Mouse (Mus musculus) neural tube, embryonic 15.5 days (tissue): Measurements from ENCODE around the gene Krtap31-1. TPM values are rescaled to one million over a fixed set of nuclear protein-coding genes. Genes with fewer than 3 reads are reported as not detected.
"Not testable (repeated sequence)": the region's sequence is repeated elsewhere in the genome, so short reads cannot be mapped to it uniquely, and the experiment has no call there.

Experiments used
- ATAC-seq: fragments of 200-750 bp; cut with Nextera tagmentation; 2 replicates; pipeline ENCODE4 v1.8.0; 2017; ENCODE audit warnings: mild to moderate bottlenecking, moderate TSS enrichment, moderate library complexity; ENCODE audit not compliant: low FRiP score
- H3K27ac ChIP-seq: fragments of 300-500 bp; sonication (generic); replicated peaks from 2 replicates; pipeline ENCODE4 v1.5.1; 2015; ENCODE audit warnings: mild to moderate bottlenecking, inconsistent platforms
- H3K27me3 ChIP-seq: fragments of 300-500 bp; sonication (generic); replicated peaks from 2 replicates; pipeline ENCODE4 v1.6.1; 2015; ENCODE audit warnings: inconsistent platforms
- H3K36me3 ChIP-seq: fragments of 300-500 bp; sonication (generic); 2 replicates; pipeline ENCODE4 v1.6.1; 2015; ENCODE audit warnings: inconsistent platforms
- H3K4me1 ChIP-seq: fragments of 300-500 bp; sonication (generic); 2 replicates; pipeline ENCODE4 v1.6.1; 2015; ENCODE audit warnings: inconsistent platforms
- H3K4me2 ChIP-seq: fragments of 300-500 bp; sonication (generic); 2 replicates; pipeline ENCODE4 v1.6.1; 2015; ENCODE audit warnings: inconsistent platforms, mild to moderate bottlenecking, moderate library complexity
- H3K4me3 ChIP-seq: fragments of 300-500 bp; sonication (generic); replicated peaks from 2 replicates; pipeline ENCODE4 v1.5.1; 2015; ENCODE audit warnings: mild to moderate bottlenecking, inconsistent platforms
- H3K9ac ChIP-seq: fragments of 300-500 bp; sonication (generic); replicated peaks from 2 replicates; pipeline ENCODE4 v1.6.1; 2015; ENCODE audit warnings: mild to moderate bottlenecking, inconsistent platforms
- H3K9me3 ChIP-seq: fragments of 300-500 bp; sonication (generic); replicated peaks from 2 replicates; pipeline ENCODE4 v1.6.1; 2016; ENCODE audit warnings: inconsistent platforms
- WGBS: fragments of 180-500 bp; shearing (Covaris S2); methylation state at CpG from one replicate; pipeline ENCODE4 v1.1.7; 2015; ENCODE audit warnings: mixed read lengths; 5-methylcytosine and 5-hydroxymethylcytosine counted together
- polyA plus RNA-seq: library from polyadenylated mRNA; unstranded; fragments of >200 nt; fragmentation: Nextera tagmentation; extraction: Ambion mirVana; gene quantifications from 2 replicates; pipeline ENCODE4 v1.2.1, GENCODE M21; 2015

Gene Krtap31-1
- polyA plus RNA-seq = not detected in 2 replicates

DNA sequence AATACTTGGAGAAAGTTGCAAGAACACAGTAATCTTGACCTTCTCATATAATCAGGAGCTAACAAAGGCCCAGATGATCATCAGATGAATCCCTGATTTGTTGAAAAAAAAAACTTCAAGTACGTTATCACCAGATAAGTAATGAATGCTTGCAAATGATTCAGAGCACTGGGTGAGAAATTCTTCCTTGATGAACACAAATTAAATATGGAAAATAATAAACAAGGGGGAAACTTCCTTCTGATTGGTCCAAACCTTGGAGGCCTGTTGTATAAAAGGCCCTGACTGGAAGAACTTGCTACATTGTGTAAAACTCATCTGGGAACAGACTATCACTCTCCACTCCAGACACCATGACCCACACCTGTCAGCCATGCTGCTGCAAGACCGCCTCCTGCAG, at the start of gene Krtap31-1:
Krtap31-1 (plus strand) TSS at position 301 of the 400 bp plus-strand sequence.
- Histone ChIP-seq H3K4me2 (no peak within 1 kb of the TSS), H3K36me3 (no peaks in the 10 kb centered on the region), H3K27ac (no peak within 1 kb of the TSS), H3K4me3 (no peak within 1 kb of the TSS), H3K4me1 (no peaks in the 10 kb centered on the region), H3K27me3 (no peaks in the 10 kb centered on the region), H3K9me3 (no peaks in the 10 kb centered on the region), H3K9ac (no peak within 1 kb of the TSS)
- 89% methylated on average over 2 of the region's 2 CpGs for WGBS
- no peak for ATAC-seq

DNA sequence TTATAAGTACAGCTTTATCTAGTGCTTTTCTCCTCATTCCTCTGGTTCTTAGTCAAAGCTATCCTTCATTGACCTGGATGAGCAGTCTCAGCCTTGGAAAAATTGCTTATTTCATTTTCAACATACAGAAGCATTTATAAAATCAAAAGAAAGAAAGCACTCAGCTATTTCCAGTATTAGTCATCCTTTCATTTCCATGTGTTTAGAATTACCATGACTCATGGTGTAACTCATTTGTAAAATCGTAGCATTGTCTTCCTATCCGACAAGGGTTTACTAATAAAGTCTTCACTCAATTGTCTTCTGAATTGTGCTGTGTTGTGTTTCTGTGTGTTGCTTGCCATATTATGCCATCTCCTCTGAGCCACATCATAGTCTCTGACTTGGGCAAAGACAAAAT, 49.0 kb upstream of the Krtap31-1 start:
- H3K27ac ChIP-seq = no peak overlapping the region
- 83% methylated on average over 2 of the region's 2 CpGs for WGBS
- H3K4me3 ChIP-seq = no peak overlapping the region
- H3K9me3 ChIP-seq = no peaks in the 10 kb centered on the region
- no peak overlapping the region for H3K9ac ChIP-seq
- H3K4me2 ChIP-seq = no peak overlapping the region
- no peaks in the 10 kb centered on the region for H3K4me1 ChIP-seq
- no peaks in the 10 kb centered on the region for H3K36me3 ChIP-seq
- no peaks in the 10 kb centered on the region for H3K27me3 ChIP-seq
- no peak for ATAC-seq

DNA sequence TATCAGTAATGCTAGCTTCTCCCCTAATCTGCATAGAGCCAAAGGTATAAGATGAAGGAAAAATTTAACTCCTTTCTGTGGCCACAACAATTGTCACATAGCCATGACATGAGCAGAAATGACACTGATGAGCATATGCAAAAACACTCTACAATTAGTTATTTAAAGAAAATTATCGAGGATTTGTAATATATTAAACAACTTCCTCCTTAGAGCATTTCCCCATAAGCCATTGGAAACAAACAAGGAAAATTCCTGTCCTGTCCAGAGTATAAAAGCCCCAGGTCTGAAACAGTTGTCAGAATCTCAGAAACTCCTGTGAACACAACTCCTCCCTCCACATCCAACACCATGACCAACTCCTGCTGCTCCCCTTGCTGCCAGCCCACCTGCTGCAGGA, 43.5 kb upstream of the Krtap31-1 start, which contains the start of gene Gm11559:
Gm11559 (plus strand) TSS at position 301 of the 400 bp plus-strand sequence.
- H3K9me3 ChIP-seq, H3K4me1 ChIP-seq, H3K4me3 ChIP-seq, H3K9ac ChIP-seq, H3K27ac ChIP-seq, H3K36me3 ChIP-seq, H3K27me3 ChIP-seq, H3K4me2 ChIP-seq, ATAC-seq: not testable (repeated sequence)
- WGBS = 74% methylated on average over 1 of the region's 1 CpGs

DNA sequence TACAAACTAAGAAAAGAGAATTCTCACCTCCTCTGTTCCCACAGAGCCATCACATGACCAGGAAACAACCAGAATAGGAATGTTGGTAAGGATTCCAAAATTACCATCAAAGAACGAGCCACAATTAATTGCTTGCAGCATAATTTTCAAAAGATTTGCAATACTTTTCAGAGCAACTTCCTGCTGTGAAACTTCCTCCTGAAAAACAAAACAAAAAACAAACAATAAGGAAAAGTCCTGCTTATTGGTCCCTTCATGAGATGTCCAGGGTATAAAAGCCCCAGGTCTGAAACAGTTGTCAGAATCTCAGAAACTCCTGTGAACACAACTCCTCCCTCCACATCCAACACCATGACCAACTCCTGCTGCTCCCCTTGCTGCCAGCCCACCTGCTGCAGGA, 34.6 kb upstream of the Krtap31-1 start, which contains the start of gene Krtap9-1:
Krtap9-1 (plus strand) TSS at position 301 of the 400 bp plus-strand sequence.
- not testable (repeated sequence) for H3K4me3 ChIP-seq, H3K36me3 ChIP-seq, H3K27me3 ChIP-seq, H3K4me1 ChIP-seq, ATAC-seq, H3K9me3 ChIP-seq, H3K9ac ChIP-seq, H3K27ac ChIP-seq, H3K4me2 ChIP-seq
- WGBS = 77% methylated on average over 1 of the region's 1 CpGs

DNA sequence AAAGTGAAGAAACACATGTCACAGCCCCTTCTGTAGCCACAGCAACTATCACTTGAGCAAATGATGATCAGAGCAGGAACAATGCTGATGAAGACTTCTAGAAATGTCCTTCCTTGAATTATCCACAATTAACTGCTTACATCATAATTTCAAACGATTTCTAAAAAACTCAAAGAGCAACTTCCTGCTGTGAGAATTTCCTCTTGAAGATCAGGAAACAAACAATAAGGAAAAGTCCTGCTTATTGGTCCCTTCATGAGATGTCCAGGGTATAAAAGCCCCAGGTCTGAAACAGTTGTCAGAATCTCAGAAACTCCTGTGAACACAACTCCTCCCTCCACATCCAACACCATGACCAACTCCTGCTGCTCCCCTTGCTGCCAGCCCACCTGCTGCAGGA, 28.8 kb upstream of the Krtap31-1 start, which contains the start of gene Gm11567:
Gm11567 (plus strand) TSS at position 301 of the 400 bp plus-strand sequence.
- WGBS = 64% methylated on average over 1 of the region's 1 CpGs
- ATAC-seq, H3K27me3 ChIP-seq, H3K4me2 ChIP-seq, H3K27ac ChIP-seq, H3K36me3 ChIP-seq, H3K9me3 ChIP-seq, H3K4me3 ChIP-seq, H3K4me1 ChIP-seq, H3K9ac ChIP-seq: not testable (repeated sequence)

DNA sequence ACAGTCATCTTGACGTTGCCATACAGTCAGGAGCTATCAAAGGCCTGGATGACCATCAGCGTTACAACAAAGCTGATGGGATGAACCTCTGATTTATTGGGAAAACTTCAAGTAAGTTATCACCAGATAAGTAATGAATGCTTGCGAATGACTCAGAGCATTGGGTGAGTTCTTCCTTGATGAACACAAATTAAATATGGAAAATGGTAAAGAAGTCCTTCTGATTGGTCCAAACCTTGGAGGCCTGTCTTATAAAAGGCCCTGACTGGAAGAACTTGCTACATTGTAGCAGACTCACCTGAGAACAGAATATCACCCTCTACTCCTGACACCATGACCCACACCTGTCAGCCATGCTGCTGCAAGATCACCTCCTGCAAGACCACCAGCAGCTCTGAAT, 6.7 kb downstream of the Krtap31-1 start, which contains the start of gene Gm11565:
Gm11565 (plus strand) TSS at position 301 of the 400 bp plus-strand sequence.
- no peak within 1 kb of the TSS for H3K27ac ChIP-seq
- H3K4me3 ChIP-seq = no peak within 1 kb of the TSS
- H3K27me3 ChIP-seq = no peaks in the 10 kb centered on the region
- 96% methylated on average over 3 of the region's 3 CpGs for WGBS
- H3K36me3 ChIP-seq = no peaks in the 10 kb centered on the region
- ATAC-seq = no peak
- no peaks in the 10 kb centered on the region for H3K4me1 ChIP-seq
- H3K4me2 ChIP-seq = no peak within 1 kb of the TSS
- no peak within 1 kb of the TSS for H3K9ac ChIP-seq
- no peaks in the 10 kb centered on the region for H3K9me3 ChIP-seq

DNA sequence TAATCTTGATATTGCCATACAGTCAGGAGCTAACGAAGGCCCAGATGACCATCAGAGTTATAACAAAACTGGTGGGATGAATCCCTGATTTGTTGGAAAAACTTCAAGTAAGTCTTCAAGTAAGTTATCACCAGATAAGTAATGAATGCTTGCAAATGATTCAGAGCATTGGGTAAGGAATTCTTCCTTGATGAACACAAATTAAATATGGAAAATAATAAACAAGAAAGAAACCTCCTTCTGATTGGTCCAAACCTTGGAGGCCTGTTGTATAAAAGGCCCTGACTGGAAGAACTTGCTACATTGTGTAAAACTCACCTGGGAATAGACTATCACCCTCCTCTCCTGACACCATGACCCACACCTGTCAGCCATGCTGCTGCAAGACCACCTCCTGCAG, 28.3 kb downstream of the Krtap31-1 start, which contains the start of gene Krtap31-2:
Krtap31-2 (plus strand) TSS at position 301 of the 400 bp plus-strand sequence.
- Histone ChIP-seq H3K36me3 (no peaks in the 10 kb centered on the region), H3K4me2 (no peak within 1 kb of the TSS), H3K9ac (no peak within 1 kb of the TSS), H3K27ac (no peak within 1 kb of the TSS), H3K4me3 (no peak within 1 kb of the TSS), H3K27me3 (no peaks in the 10 kb centered on the region), H3K9me3 (no peaks in the 10 kb centered on the region), H3K4me1 (no peaks in the 10 kb centered on the region)
- ATAC-seq = no peak
- 93% methylated on average over 1 of the region's 1 CpGs for WGBS

DNA sequence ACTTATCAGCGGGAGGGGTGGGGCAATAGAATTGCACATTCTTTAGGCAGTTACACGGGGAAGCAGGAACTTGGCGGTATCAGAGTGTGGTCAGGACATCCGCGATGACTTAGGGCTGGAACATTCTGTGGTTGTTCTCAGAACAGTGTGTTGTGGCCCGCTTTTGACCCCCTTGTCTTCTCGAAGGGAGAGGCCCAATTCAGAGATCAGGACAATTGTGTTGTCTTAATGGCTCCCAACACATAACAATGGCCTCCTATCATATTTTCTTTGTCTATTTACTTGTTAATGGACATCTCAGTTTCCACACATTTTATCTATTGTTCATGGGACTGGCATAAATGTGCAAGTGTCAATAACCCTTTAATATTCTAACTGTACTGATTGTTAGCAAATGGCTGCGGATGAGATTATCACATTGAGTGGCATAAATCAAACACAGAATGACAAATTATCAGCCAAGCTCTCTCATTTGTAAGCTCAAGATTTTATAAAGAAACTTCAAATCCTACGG, 30.1 kb downstream of the Krtap31-1 start:
- no peak overlapping the region for H3K27ac ChIP-seq
- H3K4me2 ChIP-seq = no peak overlapping the region
- no peaks in the 10 kb centered on the region for H3K27me3 ChIP-seq
- no peak for ATAC-seq
- H3K4me1 ChIP-seq = no peaks in the 10 kb centered on the region
- no peak overlapping the region for H3K9ac ChIP-seq
- H3K4me3 ChIP-seq = no peak overlapping the region
- H3K9me3 ChIP-seq = no peaks in the 10 kb centered on the region
- 82% methylated on average over 9 of the region's 9 CpGs for WGBS
- H3K36me3 ChIP-seq = no peaks in the 10 kb centered on the region

DNA sequence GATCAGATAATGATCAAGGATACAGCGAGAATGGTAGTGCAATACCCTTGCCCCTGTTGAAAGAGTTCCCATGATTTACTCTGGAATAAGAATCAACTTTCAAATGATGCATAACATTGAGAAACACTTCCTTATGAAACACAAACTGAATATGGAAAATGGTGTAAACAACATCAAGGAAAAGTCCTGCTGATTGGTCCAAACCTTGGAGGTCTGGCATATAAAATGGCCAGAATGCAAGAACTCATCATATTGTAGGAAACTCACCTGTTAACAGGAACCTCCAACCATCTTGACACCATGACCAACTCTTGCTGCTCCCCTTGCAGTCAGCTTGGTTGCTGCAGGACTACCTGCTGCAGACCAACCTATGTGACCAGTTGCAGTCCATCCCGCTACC, 40.5 kb downstream of the Krtap31-1 start, which contains the start of gene Krtap9-5:
Krtap9-5 (plus strand) TSS at position 301 of the 400 bp plus-strand sequence.
- H3K4me1 ChIP-seq = no peaks in the 10 kb centered on the region
- H3K4me2 ChIP-seq = no peak within 1 kb of the TSS
- ATAC-seq = no peak
- H3K27ac ChIP-seq = no peak within 1 kb of the TSS
- 92% methylated on average over 2 of the region's 2 CpGs for WGBS
- H3K27me3 ChIP-seq = no peaks in the 10 kb centered on the region
- no peaks in the 10 kb centered on the region for H3K9me3 ChIP-seq
- no peaks in the 10 kb centered on the region for H3K36me3 ChIP-seq
- H3K9ac ChIP-seq = no peak within 1 kb of the TSS
- no peak within 1 kb of the TSS for H3K4me3 ChIP-seq

Other genes with a start within 250 kb of the Krtap31-1 start
- not detected in 2 replicates for gene Gm11563, start 249.0 kb upstream of the Krtap31-1 start, polyA plus RNA-seq
- gene Krtap4-6, start 242.0 kb upstream of the Krtap31-1 start, polyA plus RNA-seq = not detected in 2 replicates
- gene Gm14190, start 217.2 kb upstream of the Krtap31-1 start, polyA plus RNA-seq = not detected in 2 replicates
- not detected in 2 replicates for gene Gm14180, start 173.6 kb upstream of the Krtap31-1 start, polyA plus RNA-seq
- not detected in 2 replicates for gene Gm11595, start 135.0 kb upstream of the Krtap31-1 start, polyA plus RNA-seq
- not detected in 2 replicates for gene Krtap4-8, start 127.2 kb upstream of the Krtap31-1 start, polyA plus RNA-seq
- gene Krtap4-9, start 122.7 kb upstream of the Krtap31-1 start, polyA plus RNA-seq = not detected in 2 replicates
- not detected in 2 replicates for gene Gm11596, start 114.5 kb upstream of the Krtap31-1 start, polyA plus RNA-seq
- gene Gm11569, start 109.0 kb upstream of the Krtap31-1 start, polyA plus RNA-seq = not detected in 2 replicates
- not detected in 2 replicates for gene Gm11554, start 103.5 kb upstream of the Krtap31-1 start, polyA plus RNA-seq
- gene Krtap4-13, start 98.0 kb upstream of the Krtap31-1 start, polyA plus RNA-seq = not detected in 2 replicates
- not detected in 2 replicates for gene Gm11564, start 92.3 kb upstream of the Krtap31-1 start, polyA plus RNA-seq
- not detected in 2 replicates for gene 2300003K06Rik, start 69.9 kb upstream of the Krtap31-1 start, polyA plus RNA-seq
- gene Krtap4-16, start 56.3 kb upstream of the Krtap31-1 start, polyA plus RNA-seq = not detected in 2 replicates
- not detected in 2 replicates for gene Gm11568, start 50.0 kb upstream of the Krtap31-1 start, polyA plus RNA-seq
- gene Gm11559, start 43.4 kb upstream of the Krtap31-1 start, polyA plus RNA-seq = not detected in 2 replicates
- not detected in 2 replicates for gene Krtap9-1, start 34.5 kb upstream of the Krtap31-1 start, polyA plus RNA-seq
- not detected in 2 replicates for gene Gm11567, start 28.7 kb upstream of the Krtap31-1 start, polyA plus RNA-seq
- gene Gm11565, start 6.8 kb downstream of the Krtap31-1 start, polyA plus RNA-seq = not detected in 2 replicates
- not detected in 2 replicates for gene Krtap31-2, start 28.4 kb downstream of the Krtap31-1 start, polyA plus RNA-seq
- gene Krtap9-5, start 40.6 kb downstream of the Krtap31-1 start, polyA plus RNA-seq = not detected in 2 replicates
- not detected in 2 replicates for gene Krtap29-1, start 71.1 kb downstream of the Krtap31-1 start, polyA plus RNA-seq
- gene Krtap16-1, start 78.7 kb downstream of the Krtap31-1 start, polyA plus RNA-seq = 0.13 and 0.23 TPM in 2 replicates
- gene Krtap17-1, start 86.1 kb downstream of the Krtap31-1 start, polyA plus RNA-seq = 0.69 and 1.00 TPM in 2 replicates
- gene Krt33a, start 108.3 kb downstream of the Krtap31-1 start, polyA plus RNA-seq = not detected in 2 replicates
- gene Krt33b, start 121.9 kb downstream of the Krtap31-1 start, polyA plus RNA-seq = 0.11 TPM in 1 of 2 replicates, not detected in the other
- not detected in 2 replicates for gene Krt34, start 133.6 kb downstream of the Krtap31-1 start, polyA plus RNA-seq
- not detected in 2 replicates for gene Krt31, start 142.6 kb downstream of the Krtap31-1 start, polyA plus RNA-seq
- gene Krt32, start 180.3 kb downstream of the Krtap31-1 start, polyA plus RNA-seq = not detected in 2 replicates
- 0.09 TPM in 1 of 2 replicates, not detected in the other for gene Krt35, start 188.3 kb downstream of the Krtap31-1 start, polyA plus RNA-seq
- gene Krt36, start 197.7 kb downstream of the Krtap31-1 start, polyA plus RNA-seq = 0.14 TPM in 1 of 2 replicates, not detected in the other
- gene Krt13, start 213.6 kb downstream of the Krtap31-1 start, polyA plus RNA-seq = 0.24 and 0.37 TPM in 2 replicates
- gene Krt15, start 228.0 kb downstream of the Krtap31-1 start, polyA plus RNA-seq = 3.9 and 4.1 TPM in 2 replicates
- 4.5 and 57.6 TPM in 2 replicates for gene Krt19, start 240.7 kb downstream of the Krtap31-1 start, polyA plus RNA-seq